Comparison of ENCODE assay signal across 17 mouse cellular contexts in the genomic region with DNA sequence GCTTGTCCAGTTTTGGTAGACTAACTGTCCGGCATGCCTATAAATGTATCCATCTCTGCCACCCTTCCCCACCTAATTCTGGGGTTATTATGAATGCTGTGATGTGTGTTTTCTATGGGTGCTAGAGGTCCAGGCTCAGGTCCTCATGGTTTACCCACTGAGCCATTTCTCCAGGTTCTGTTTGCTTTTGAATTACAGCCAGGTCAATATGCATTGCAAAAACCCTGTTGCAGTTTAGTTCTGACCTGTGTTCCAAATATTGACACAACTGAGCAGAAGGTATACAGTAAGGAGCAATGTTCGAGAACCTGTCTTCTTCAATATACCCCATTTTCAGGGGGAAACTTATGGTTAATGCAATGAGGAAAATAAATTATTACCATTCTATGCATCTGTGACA.
"Had no signal": no experiment of that assay in that cellular context is flagged by ENCODE, and none has a peak within 500 bp of the region (broad histone marks: within the 10 kb centered on the region; RNA-seq: fewer than 3 reads in every experiment).

No protein-coding gene starts in this region.

- H3K27me3 ChIP-seq: lung, embryonic 15.5 days; megakaryocyte, embryonic 14.5 days; midbrain, embryonic 13.5 days; midbrain, embryonic 15.5 days; neural tube, embryonic 12.5 days; stomach, embryonic 15.5 days had no signal

- H3K27ac ChIP-seq: lung, embryonic 15.5 days; macrophage; midbrain, embryonic 13.5 days; midbrain, embryonic 15.5 days; neural tube, embryonic 12.5 days; stomach, embryonic 15.5 days; stomach, postnatal 0 days had no signal

- H3K4me1 ChIP-seq: lung, embryonic 15.5 days; megakaryocyte, embryonic 14.5 days; midbrain, embryonic 13.5 days; midbrain, embryonic 15.5 days; neural tube, embryonic 12.5 days; stomach, embryonic 15.5 days had no signal

- DNase-seq: lung, adult 2 months; lung, postnatal 14 days; lung, postnatal 36 days; right cerebral cortex, postnatal 14 days; thymus, adult 2 months; thymus, postnatal 25 days; thymus, postnatal 4 days had no signal

- H3K4me3 ChIP-seq: lung, embryonic 15.5 days; megakaryocyte, embryonic 14.5 days; midbrain, embryonic 13.5 days; midbrain, embryonic 15.5 days; neural tube, embryonic 12.5 days; stomach, embryonic 15.5 days had no signal

- ATAC-seq: lung, postnatal 0 days; midbrain, embryonic 13.5 days; midbrain, embryonic 15.5 days had no signal

- H3K4me2 ChIP-seq: lung, embryonic 15.5 days; midbrain, embryonic 11.5 days; midbrain, embryonic 13.5 days; midbrain, embryonic 15.5 days; neural tube, embryonic 12.5 days; stomach, embryonic 15.5 days had no signal

- H3K36me3 ChIP-seq: lung, embryonic 15.5 days; midbrain, embryonic 13.5 days; midbrain, embryonic 15.5 days; neural tube, embryonic 12.5 days; stomach, embryonic 15.5 days had no signal

- H3K9me3 ChIP-seq: lung, embryonic 15.5 days; megakaryocyte, embryonic 14.5 days; midbrain, embryonic 13.5 days; midbrain, embryonic 15.5 days; neural tube, embryonic 12.5 days; stomach, embryonic 15.5 days had no signal

- H3K9ac ChIP-seq: lung, embryonic 15.5 days; midbrain, embryonic 13.5 days; midbrain, embryonic 15.5 days; neural tube, embryonic 12.5 days; stomach, embryonic 15.5 days had no signal
